Mouse (Mus musculus) erythroblast, embryonic 14.5 days (primary cell): ENCODE results near the gene Podn.
"Not testable (repeated sequence)": the region's sequence is repeated elsewhere in the genome, so short reads cannot be mapped to it uniquely, and the experiment has no call there.

Experiments used
- GATA1 ChIP-seq: IDR thresholded peaks from 2 replicates; pipeline ENCODE4 v1.6.1; 2012; ENCODE audit warnings: low read length, inconsistent platforms, mixed read lengths
- TAL1 ChIP-seq: IDR thresholded peaks from 3 replicates; pipeline ENCODE4 v1.6.1; 2012; ENCODE audit warnings: low read length, inconsistent platforms, mixed read lengths

- not testable (repeated sequence) for TF ChIP-seq TAL1, GATA1
Measured at GRCm38 (mm10) chr4:108145554-108145953, 49.3 kb upstream of the Podn start.
